Mouse (Mus musculus) forebrain, embryonic 16.5 days (tissue): Measurements from ENCODE around the gene Abcc4. TPM values are rescaled to one million over a fixed set of nuclear protein-coding genes. Genes with fewer than 3 reads are reported as not detected.

ENCODE experiments used
- ATAC-seq: fragments of 200-750 bp; cut with Nextera tagmentation; 2 replicates; pipeline ENCODE4 v1.8.0; 2017; ENCODE audit warnings: mild to moderate bottlenecking, moderate library complexity
- H3K27ac ChIP-seq: fragments of 300-500 bp; sonication (generic); 2 replicates; pipeline ENCODE4 v1.5.1; 2014; ENCODE audit warnings: low read length, control low read depth
- H3K27me3 ChIP-seq: fragments of 300-500 bp; sonication (generic); replicated peaks from 2 replicates; pipeline ENCODE4 v1.6.1; 2014; ENCODE audit warnings: low read length; ENCODE audit not compliant: control insufficient read depth, insufficient read depth
- H3K36me3 ChIP-seq: fragments of 300-500 bp; sonication (generic); 2 replicates; pipeline ENCODE4 v1.6.1; 2014; ENCODE audit not compliant: control insufficient read depth, insufficient read depth
- H3K4me1 ChIP-seq: fragments of 300-500 bp; sonication (generic); replicated peaks from 2 replicates; pipeline ENCODE4 v1.6.1; 2014; ENCODE audit warnings: low read length; ENCODE audit not compliant: control insufficient read depth, insufficient read depth
- H3K4me2 ChIP-seq: fragments of 300-500 bp; sonication (generic); 2 replicates; pipeline ENCODE4 v1.6.1; 2014; ENCODE audit warnings: mild to moderate bottlenecking, low read length, control low read depth
- H3K4me3 ChIP-seq: fragments of 300-500 bp; sonication (generic); replicated peaks from 2 replicates; pipeline ENCODE4 v1.5.1; 2014; ENCODE audit warnings: mild to moderate bottlenecking, low read length, control low read depth
- H3K9ac ChIP-seq: fragments of 300-500 bp; sonication (generic); replicated peaks from 2 replicates; pipeline ENCODE4 v1.6.1; 2014; ENCODE audit warnings: low read depth, low read length, control low read depth
- H3K9me3 ChIP-seq: fragments of 300-500 bp; sonication (generic); 2 replicates; pipeline ENCODE4 v1.6.1; 2016; ENCODE audit warnings: low read length; ENCODE audit not compliant: control insufficient read depth
- WGBS: fragments of 180-500 bp; shearing (Covaris S2); extraction: QIAGEN DNeasy Blood & Tissue Kit; methylation state at CpG from one replicate; pipeline ENCODE4 v1.1.7; 2014; 5-methylcytosine and 5-hydroxymethylcytosine counted together
- polyA plus RNA-seq: library from polyadenylated mRNA; unstranded; fragments of >200 nt; fragmentation: Nextera tagmentation; extraction: Ambion mirVana; gene quantifications from 2 replicates; pipeline ENCODE4 v1.2.1, GENCODE M21; 2015

The Abcc4 gene
- polyA plus RNA-seq: 1.2 and 1.4 TPM in 2 replicates

DNA sequence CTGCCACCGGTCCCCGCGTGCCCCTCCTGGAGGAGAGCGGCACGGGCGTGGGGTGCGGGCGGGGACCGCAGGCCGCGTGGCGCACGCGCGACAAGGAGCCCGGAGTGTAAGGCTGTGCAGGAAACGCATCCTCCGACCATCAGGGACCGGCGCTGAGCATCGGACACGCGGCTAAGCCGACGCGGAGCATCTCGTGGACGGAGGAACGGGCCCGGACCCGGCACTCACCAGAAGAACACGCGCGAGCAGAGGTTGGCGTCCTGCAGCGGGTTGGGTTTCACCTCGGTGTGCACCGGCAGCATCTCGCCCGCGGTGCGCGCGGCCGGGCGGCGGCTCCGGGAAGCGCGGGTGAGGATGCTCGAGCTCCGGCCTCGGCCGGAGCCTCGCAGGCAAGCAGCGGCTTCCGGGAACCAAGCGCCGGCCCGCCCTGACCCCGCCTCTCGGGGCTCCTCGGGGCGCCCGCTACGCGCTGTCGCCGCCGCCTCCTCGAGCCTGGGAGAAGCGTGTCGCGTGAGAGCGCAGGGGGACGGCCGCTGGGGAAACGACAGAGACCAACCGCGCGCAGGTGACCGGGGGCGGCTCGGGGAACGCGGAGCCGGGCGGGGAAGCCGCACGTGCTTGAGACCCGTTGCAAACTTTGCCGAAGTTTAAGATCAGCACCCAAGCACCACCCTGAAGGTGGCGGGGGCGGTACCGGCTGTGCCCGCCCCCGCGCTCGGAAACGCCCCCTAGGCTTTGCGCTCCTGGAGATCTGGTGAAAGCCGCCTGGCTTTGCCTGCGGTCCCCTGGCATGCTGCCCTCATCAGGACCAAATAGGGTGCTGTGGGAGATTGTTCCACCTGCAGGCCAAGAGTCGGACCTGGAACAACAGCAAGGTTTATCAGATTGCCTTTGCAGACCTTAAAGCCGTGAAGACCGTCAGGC, at the start of gene Abcc4:
Abcc4 (minus strand) TSS at position 412 of the 924 bp plus-strand sequence.
- H3K27ac ChIP-seq: no peak within 1 kb of the TSS
- peak within 1 kb of the TSS; percentile 71 for H3K9ac ChIP-seq
- ATAC-seq: peak; percentile 84
- under 1% methylated on average over 106 of the region's 106 CpGs for WGBS
- peak within 1 kb of the TSS; percentile 73 for H3K4me3 ChIP-seq
- peaks cover 17% of the 10 kb centered on the region for H3K4me1 ChIP-seq
- no peaks in the 10 kb centered on the region for H3K9me3 ChIP-seq
- peaks cover 19% of the 10 kb centered on the region for H3K27me3 ChIP-seq
- H3K36me3 ChIP-seq: no peaks in the 10 kb centered on the region
- H3K4me2 ChIP-seq: peak within 1 kb of the TSS; percentile 99

DNA sequence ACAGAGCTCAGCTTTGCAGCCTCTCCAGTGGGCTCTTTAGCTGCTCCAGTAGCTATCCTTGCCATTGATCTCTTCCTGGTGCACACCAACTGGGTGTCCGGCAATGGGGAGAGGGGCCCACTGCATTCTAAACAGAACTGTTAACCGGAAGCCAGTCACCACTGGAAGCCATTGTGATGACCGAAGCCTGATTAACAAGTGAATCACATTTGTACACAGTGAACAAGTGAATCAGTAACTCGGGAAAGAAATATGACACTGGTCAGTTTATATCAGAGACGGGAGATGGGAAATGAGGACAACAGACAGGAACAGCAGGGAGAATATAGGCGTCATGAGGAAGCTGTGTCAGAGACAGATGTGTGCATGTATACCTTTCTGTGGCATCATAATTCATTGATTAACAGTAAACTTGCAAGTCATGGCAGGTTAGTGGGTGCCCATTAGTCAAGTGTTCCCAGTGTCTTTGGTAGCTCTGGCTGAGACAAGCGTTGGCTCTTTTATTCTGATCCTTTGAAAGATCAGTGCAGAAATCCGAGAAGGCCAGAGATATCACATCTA, 45.3 kb upstream of the Abcc4 start:
- WGBS: 65% methylated on average over 8 of the region's 8 CpGs
- H3K4me2 ChIP-seq: no peak overlapping the region
- no peaks in the 10 kb centered on the region for H3K4me1 ChIP-seq
- no peak overlapping the region for H3K4me3 ChIP-seq
- H3K9me3 ChIP-seq: no peaks in the 10 kb centered on the region
- ATAC-seq: no peak
- no peaks in the 10 kb centered on the region for H3K36me3 ChIP-seq
- no peak overlapping the region for H3K27ac ChIP-seq
- no peaks in the 10 kb centered on the region for H3K27me3 ChIP-seq
- H3K9ac ChIP-seq: no peak overlapping the region

DNA sequence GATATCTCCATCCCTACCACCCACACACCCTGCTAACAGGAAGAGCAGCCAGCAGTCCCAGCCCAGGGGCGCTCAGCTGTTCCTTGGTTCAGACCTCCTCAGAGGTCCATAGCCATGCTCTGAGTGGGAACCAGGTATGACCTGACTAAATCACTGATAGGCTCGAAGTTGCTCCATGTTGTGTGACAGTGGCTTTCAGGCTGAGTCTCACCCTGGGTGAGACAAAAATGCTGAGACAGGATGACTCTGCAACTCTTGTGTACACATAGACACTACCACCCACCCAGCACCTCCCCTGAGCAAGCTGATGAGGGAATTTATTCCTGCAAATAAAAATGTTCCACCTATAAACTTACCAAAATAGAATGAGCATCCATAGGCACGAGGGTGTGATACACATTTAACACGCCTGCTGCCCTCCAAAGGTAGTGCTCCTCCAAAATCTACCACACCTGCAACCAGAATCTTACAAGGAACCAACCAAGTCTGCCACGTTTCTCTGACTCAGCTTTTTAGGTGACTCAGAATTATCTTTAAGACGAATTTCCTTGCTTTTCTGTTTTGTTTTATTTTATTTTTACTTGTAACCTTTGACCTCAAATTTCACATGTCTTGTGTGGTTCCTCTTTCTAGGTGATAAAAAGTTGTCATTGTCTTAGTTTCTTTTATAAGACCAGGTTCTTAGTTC, 44.6 kb upstream of the Abcc4 start:
- no peaks in the 10 kb centered on the region for H3K9me3 ChIP-seq
- no peak overlapping the region for H3K27ac ChIP-seq
- no peak overlapping the region for H3K4me2 ChIP-seq
- no peak overlapping the region for H3K4me3 ChIP-seq
- H3K27me3 ChIP-seq: no peaks in the 10 kb centered on the region
- no peak for ATAC-seq
- WGBS: 84% methylated on average over 6 of the region's 6 CpGs
- no peaks in the 10 kb centered on the region for H3K36me3 ChIP-seq
- no peak overlapping the region for H3K9ac ChIP-seq
- no peaks in the 10 kb centered on the region for H3K4me1 ChIP-seq

DNA sequence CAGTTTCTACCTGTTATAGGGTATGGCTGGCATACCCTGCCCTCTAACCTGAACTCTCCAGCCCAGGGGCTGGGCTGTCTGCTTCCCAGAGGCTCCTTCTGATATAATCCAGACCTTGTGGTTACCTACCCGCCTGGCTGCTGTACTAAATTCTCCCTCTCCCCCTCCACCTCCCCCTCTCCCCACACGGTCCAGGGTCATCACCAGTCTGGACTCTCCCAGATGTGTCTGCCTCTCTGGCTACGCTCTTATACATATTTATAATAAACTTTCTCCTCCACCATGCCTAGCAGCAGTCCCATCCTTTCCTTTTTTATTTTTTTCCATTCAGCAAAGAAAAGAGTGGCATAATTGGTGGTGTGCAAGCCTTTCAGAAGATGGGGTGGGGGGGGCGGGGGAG, 43.7 kb upstream of the Abcc4 start:
- no peaks in the 10 kb centered on the region for H3K9me3 ChIP-seq
- H3K4me1 ChIP-seq: no peaks in the 10 kb centered on the region
- no peaks in the 10 kb centered on the region for H3K27me3 ChIP-seq
- no peak for ATAC-seq
- no peaks in the 10 kb centered on the region for H3K36me3 ChIP-seq
- H3K4me2 ChIP-seq: no peak overlapping the region
- no peak overlapping the region for H3K4me3 ChIP-seq
- H3K9ac ChIP-seq: no peak overlapping the region
- 54% methylated on average over 4 of the region's 4 CpGs for WGBS
- no peak overlapping the region for H3K27ac ChIP-seq

DNA sequence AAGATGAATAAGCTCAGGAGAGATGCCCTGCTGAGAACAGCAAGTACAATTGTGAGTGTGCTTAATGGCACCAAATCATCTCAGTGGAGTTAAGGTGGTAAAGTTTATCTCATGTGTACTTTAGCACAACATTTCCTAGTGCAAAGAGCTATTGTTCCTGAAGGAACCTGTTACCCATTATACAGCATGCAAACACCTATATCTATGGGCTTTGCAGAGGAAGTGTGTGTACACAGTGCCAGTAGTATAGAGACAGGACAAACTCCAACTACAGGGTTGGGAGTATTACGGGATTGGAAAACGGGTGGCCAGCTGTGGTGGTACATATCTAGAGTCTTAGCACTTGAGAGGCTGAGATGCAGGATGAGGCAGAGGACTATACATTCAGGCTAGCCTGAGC, 43.0 kb upstream of the Abcc4 start:
- no peak overlapping the region for H3K9ac ChIP-seq
- no peaks in the 10 kb centered on the region for H3K36me3 ChIP-seq
- H3K4me2 ChIP-seq: no peak overlapping the region
- ATAC-seq: no peak
- WGBS: 94% methylated on average over 2 of the region's 2 CpGs
- H3K27me3 ChIP-seq: no peaks in the 10 kb centered on the region
- H3K9me3 ChIP-seq: no peaks in the 10 kb centered on the region
- no peak overlapping the region for H3K4me3 ChIP-seq
- no peaks in the 10 kb centered on the region for H3K4me1 ChIP-seq
- no peak overlapping the region for H3K27ac ChIP-seq

DNA sequence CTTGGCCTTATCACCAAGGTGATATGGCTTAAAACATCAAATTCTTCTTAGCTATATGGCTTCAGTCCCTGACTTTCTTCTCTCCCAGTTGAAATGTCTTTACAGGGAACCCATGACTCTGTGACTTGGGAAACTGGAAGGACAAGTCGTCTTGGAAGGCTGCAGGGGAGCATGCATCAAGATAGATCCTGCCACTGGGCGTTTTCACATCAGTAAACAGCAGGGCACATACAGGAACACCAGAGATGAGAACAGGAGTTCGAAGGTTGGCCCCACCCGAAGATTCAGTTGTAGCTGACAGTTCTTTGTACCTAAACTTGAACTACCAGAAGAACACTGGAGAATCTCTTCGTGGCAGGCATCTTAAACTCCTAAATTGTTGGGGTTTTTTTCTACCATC, 36.8 kb upstream of the Abcc4 start:
- H3K4me1 ChIP-seq: no peaks in the 10 kb centered on the region
- no peaks in the 10 kb centered on the region for H3K36me3 ChIP-seq
- H3K9me3 ChIP-seq: peaks cover 10% of the 10 kb centered on the region; the same call in 1 of the 2 replicates
- no peak overlapping the region for H3K4me2 ChIP-seq
- WGBS: 81% methylated on average over 5 of the region's 5 CpGs
- no peak for ATAC-seq
- no peak overlapping the region for H3K4me3 ChIP-seq
- H3K27ac ChIP-seq: no peak overlapping the region
- no peaks in the 10 kb centered on the region for H3K27me3 ChIP-seq
- no peak overlapping the region for H3K9ac ChIP-seq

DNA sequence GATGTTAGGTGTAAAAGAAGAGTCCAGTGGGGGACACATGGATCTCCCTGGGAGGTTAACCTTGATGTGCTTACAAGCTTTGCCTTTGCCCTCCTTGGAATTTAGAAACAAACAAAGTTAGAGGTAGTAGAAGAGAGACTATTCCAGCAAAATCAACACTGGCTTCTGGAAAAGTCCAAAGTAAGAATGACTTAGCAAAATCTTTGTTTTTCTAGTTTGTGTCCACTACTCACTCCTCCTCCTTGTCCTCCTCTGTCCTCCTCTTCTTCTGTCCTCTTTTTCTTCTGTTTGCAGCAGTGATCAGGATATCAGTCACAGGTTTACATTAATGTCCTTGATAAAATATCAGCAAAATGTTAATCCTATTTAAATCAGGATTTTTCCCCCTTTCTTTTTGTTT, 35.8 kb upstream of the Abcc4 start:
- H3K4me3 ChIP-seq: no peak overlapping the region
- peaks cover 10% of the 10 kb centered on the region; the same call in 1 of the 2 replicates for H3K9me3 ChIP-seq
- H3K36me3 ChIP-seq: no peaks in the 10 kb centered on the region
- H3K4me2 ChIP-seq: no peak overlapping the region
- no peaks in the 10 kb centered on the region for H3K4me1 ChIP-seq
- ATAC-seq: no peak
- no peak overlapping the region for H3K9ac ChIP-seq
- H3K27me3 ChIP-seq: no peaks in the 10 kb centered on the region
- H3K27ac ChIP-seq: no peak overlapping the region

DNA sequence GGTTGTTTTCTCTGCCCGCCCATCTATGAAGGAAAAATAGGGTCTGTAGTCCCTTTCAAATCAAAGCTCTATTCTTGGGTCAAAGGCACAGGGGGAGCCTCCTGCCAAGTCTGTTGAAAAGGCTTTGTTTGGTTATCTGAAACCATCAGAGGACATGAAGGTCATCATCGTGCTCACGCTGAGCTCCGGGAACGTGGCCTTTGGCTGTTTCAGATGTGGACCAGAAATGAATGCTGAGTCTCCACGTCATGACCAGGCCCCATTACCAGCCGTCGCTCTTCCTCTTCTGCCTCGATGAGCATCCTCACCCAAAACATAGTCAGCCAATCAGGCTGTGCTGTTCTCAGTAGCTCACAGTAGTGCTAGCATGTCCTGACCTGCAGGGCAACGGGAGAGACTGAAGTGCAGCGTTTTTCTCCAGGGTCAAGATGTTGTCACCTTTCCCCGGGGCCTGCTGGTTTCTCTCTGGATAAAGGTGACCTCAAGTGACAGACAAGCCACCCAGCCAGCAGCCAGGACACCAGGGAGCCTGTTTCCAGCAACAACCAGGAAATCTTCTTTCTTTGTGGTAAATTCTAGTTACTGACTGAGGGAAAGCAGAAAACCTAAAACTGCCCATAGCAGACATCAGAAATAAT, 31.4 kb upstream of the Abcc4 start:
- ATAC-seq: no peak
- no peaks in the 10 kb centered on the region for H3K27me3 ChIP-seq
- H3K4me3 ChIP-seq: no peak overlapping the region
- H3K9ac ChIP-seq: no peak overlapping the region
- H3K4me2 ChIP-seq: no peak overlapping the region
- peaks cover 3% of the 10 kb centered on the region for H3K4me1 ChIP-seq
- WGBS: 17% methylated on average over 12 of the region's 12 CpGs
- H3K36me3 ChIP-seq: no peaks in the 10 kb centered on the region
- no peak overlapping the region for H3K27ac ChIP-seq
- H3K9me3 ChIP-seq: peaks cover 10% of the 10 kb centered on the region; the same call in 1 of the 2 replicates

DNA sequence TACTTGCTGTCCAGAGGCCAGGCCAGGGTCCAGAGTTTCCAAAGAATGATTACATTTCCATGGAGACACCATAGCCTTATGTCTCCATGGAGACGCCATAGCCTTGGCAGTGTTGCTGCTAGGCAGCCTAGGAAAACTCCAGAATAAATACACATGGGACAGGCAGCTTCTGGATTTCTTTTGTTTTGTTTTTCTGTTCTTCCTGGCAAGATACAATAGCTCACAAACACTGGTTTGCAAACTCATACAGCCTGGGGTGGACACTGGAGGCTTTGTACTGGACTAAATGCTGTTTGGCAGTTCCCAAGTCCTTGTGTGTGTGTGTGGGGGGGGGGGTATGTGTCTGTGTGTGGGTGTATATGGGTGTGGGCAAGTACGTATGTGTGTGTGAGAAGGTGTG, 29.1 kb upstream of the Abcc4 start:
- Histone ChIP-seq H3K4me2 (no peak overlapping the region), H3K4me1 (peaks cover 3% of the 10 kb centered on the region), H3K27ac (no peak overlapping the region), H3K9me3 (0 out of 2 replicates have a peak, but pooled peaks cover 4% of the 10 kb centered on the region), H3K27me3 (no peaks in the 10 kb centered on the region), H3K4me3 (no peak overlapping the region), H3K9ac (no peak overlapping the region), H3K36me3 (no peaks in the 10 kb centered on the region)
- 14% methylated on average over 2 of the region's 2 CpGs for WGBS
- peak; percentile 92 for ATAC-seq
